Mouse (Mus musculus) adrenal gland, adult 2 months (tissue): ENCODE data around the gene Mettl26. TPM values are rescaled to one million over a fixed set of nuclear protein-coding genes. Genes with fewer than 3 reads are reported as not detected.

Experiments
- microRNA-seq, 2 experiments: library from miRNA; unstranded; fragments of <30 nt; microRNA quantifications; one replicate each; pipeline ENCODE4 v1.2.0; 2021
- polyA plus RNA-seq: library from polyadenylated mRNA; depleted of rRNA; stranded (reverse); fragments of >200 nt; gene quantifications from 2 replicates; pipeline ENCODE4 v1.2.3, GENCODE M21; 2012; rRNA removed
- total RNA-seq, 2 experiments: library from RNA; stranded (reverse); gene quantifications; 2 replicates each; pipeline ENCODE4 v1.2.3; 2021

Mettl26 gene
- total and polyA plus RNA-seq, 3 experiments: 90.9 to 350 (median 141) TPM

Small RNAs within 50 kb of the gene (microRNA-seq; reads per million reads assigned to microRNA genes)
- 1.3 to 2.1 reads per million in 2 experiments for gene Mir3082

Other genes with a start within 250 kb of the Mettl26 start
Only the 30 nearest of the 31 such genes appear.
- 1 to 10 TPM; 1.1 to 1.4 TPM for gene Gng13, start 157.9 kb upstream of the Mettl26 start, total RNA-seq
- gene Gng13, start 157.9 kb upstream of the Mettl26 start, polyA plus RNA-seq: not detected in 2 replicates
- 1 to 10 TPM; 1.8 to 2.3 TPM for gene Chtf18, start 147.7 kb upstream of the Mettl26 start, total RNA-seq
- 3.0 and 4.1 TPM in 2 replicates for gene Chtf18, start 147.7 kb upstream of the Mettl26 start, polyA plus RNA-seq
- gene Rpusd1, start 147.4 kb upstream of the Mettl26 start, total RNA-seq: 10 to 100 TPM; 10.3 to 14.6 TPM
- gene Rpusd1, start 147.4 kb upstream of the Mettl26 start, polyA plus RNA-seq: 87.7 and 100 TPM in 2 replicates
- gene Mslnl, start 139.0 kb upstream of the Mettl26 start, total RNA-seq: not detected
- gene Mslnl, start 139.0 kb upstream of the Mettl26 start, polyA plus RNA-seq: 0.18 and 0.26 TPM in 2 replicates
- gene Msln, start 120.7 kb upstream of the Mettl26 start, total RNA-seq: 10 to 100 TPM in 1 of 2 experiments, 1 to 10 TPM in 1; 6.0 to 10.3 TPM
- 4.1 and 5.2 TPM in 2 replicates for gene Msln, start 120.7 kb upstream of the Mettl26 start, polyA plus RNA-seq
- gene Narfl, start 101.3 kb upstream of the Mettl26 start, total RNA-seq: 10 to 100 TPM; 31.0 to 31.2 TPM
- gene Narfl, start 101.3 kb upstream of the Mettl26 start, polyA plus RNA-seq: 18.9 and 22.1 TPM in 2 replicates
- gene Haghl, start 89.4 kb upstream of the Mettl26 start, total RNA-seq: 10 to 100 TPM; 16.6 to 33.7 TPM
- 67.2 and 70.8 TPM in 2 replicates for gene Haghl, start 89.4 kb upstream of the Mettl26 start, polyA plus RNA-seq
- not detected for gene Ccdc78, start 88.5 kb upstream of the Mettl26 start, total RNA-seq
- 0.11 TPM in 2 replicates for gene Ccdc78, start 88.5 kb upstream of the Mettl26 start, polyA plus RNA-seq
- 10 to 100 TPM; 52.0 to 81.1 TPM for gene Fam173a, start 82.2 kb upstream of the Mettl26 start, total RNA-seq
- 125 and 146 TPM in 2 replicates for gene Fam173a, start 82.2 kb upstream of the Mettl26 start, polyA plus RNA-seq
- gene AC134908.4, start 79.4 kb upstream of the Mettl26 start, total RNA-seq: 1 to 10 TPM in 1 of 2 experiments, not detected in 1; 1.2 TPM
- 0.96 TPM in 1 of 2 replicates, not detected in the other for gene AC134908.4, start 79.4 kb upstream of the Mettl26 start, polyA plus RNA-seq
- 10 to 100 TPM; 16.8 to 33.1 TPM for gene Metrn, start 77.9 kb upstream of the Mettl26 start, total RNA-seq
- 121 and 176 TPM in 2 replicates for gene Metrn, start 77.9 kb upstream of the Mettl26 start, polyA plus RNA-seq
- 10 to 100 TPM; 26.6 to 54.4 TPM for gene Fbxl16, start 66.0 kb upstream of the Mettl26 start, total RNA-seq
- 60.7 and 90.6 TPM in 2 replicates for gene Fbxl16, start 66.0 kb upstream of the Mettl26 start, polyA plus RNA-seq
- 10 to 100 TPM; 19.1 to 20.8 TPM for gene Wdr24, start 51.4 kb upstream of the Mettl26 start, total RNA-seq
- gene Wdr24, start 51.4 kb upstream of the Mettl26 start, polyA plus RNA-seq: 29.5 and 38.3 TPM in 2 replicates
- 100 to 1,000 TPM in 1 of 2 experiments, 10 to 100 TPM in 1; 99.4 to 111 TPM for gene Jmjd8, start 46.2 kb upstream of the Mettl26 start, total RNA-seq
- 99.1 and 121 TPM in 2 replicates for gene Jmjd8, start 46.2 kb upstream of the Mettl26 start, polyA plus RNA-seq
- 100 to 1,000 TPM; 149 to 184 TPM for gene Stub1, start 41.7 kb upstream of the Mettl26 start, total RNA-seq
- gene Stub1, start 41.7 kb upstream of the Mettl26 start, polyA plus RNA-seq: 224 and 236 TPM in 2 replicates
- 10 to 100 TPM in 1 of 2 experiments, 1 to 10 TPM in 1; 9.8 to 47.1 TPM for gene Rhbdl1, start 37.8 kb upstream of the Mettl26 start, total RNA-seq
- 88.1 and 142 TPM in 2 replicates for gene Rhbdl1, start 37.8 kb upstream of the Mettl26 start, polyA plus RNA-seq
- gene Gm20683, start 33.3 kb upstream of the Mettl26 start, total RNA-seq: 10 to 100 TPM; 14.0 to 16.3 TPM
- 192 and 239 TPM in 2 replicates for gene Gm20683, start 33.3 kb upstream of the Mettl26 start, polyA plus RNA-seq
- gene Rhot2, start 30.2 kb upstream of the Mettl26 start, total RNA-seq: 100 to 1,000 TPM; 107 to 127 TPM
- 180 and 193 TPM in 2 replicates for gene Rhot2, start 30.2 kb upstream of the Mettl26 start, polyA plus RNA-seq
- gene Wdr90, start 13.6 kb upstream of the Mettl26 start, total RNA-seq: 10 to 100 TPM; 13.9 to 15.1 TPM
- 75.1 and 83.0 TPM in 2 replicates for gene Wdr90, start 13.6 kb upstream of the Mettl26 start, polyA plus RNA-seq
- gene Mcrip2, start 6.3 kb upstream of the Mettl26 start, total RNA-seq: 100 to 1,000 TPM; 302 to 466 TPM
- 1,490 and 1,757 TPM in 2 replicates for gene Mcrip2, start 6.3 kb upstream of the Mettl26 start, polyA plus RNA-seq
- 1 to 10 TPM in 1 of 2 experiments, under 1 TPM in 1; 0.52 to 2.1 TPM for gene Wfikkn1, start 5.8 kb downstream of the Mettl26 start, total RNA-seq
- 2.1 and 2.5 TPM in 2 replicates for gene Wfikkn1, start 5.8 kb downstream of the Mettl26 start, polyA plus RNA-seq
- 10 to 100 TPM; 21.1 to 27.3 TPM for gene Rab40c, start 44.7 kb downstream of the Mettl26 start, total RNA-seq
- 52.1 and 68.8 TPM in 2 replicates for gene Rab40c, start 44.7 kb downstream of the Mettl26 start, polyA plus RNA-seq
- 100 to 1,000 TPM; 105 to 121 TPM for gene Pigq, start 69.9 kb downstream of the Mettl26 start, total RNA-seq
- 160 and 187 TPM in 2 replicates for gene Pigq, start 69.9 kb downstream of the Mettl26 start, polyA plus RNA-seq
- not detected for gene Nhlrc4, start 69.9 kb downstream of the Mettl26 start, total RNA-seq
- not detected in 2 replicates for gene Nhlrc4, start 69.9 kb downstream of the Mettl26 start, polyA plus RNA-seq
- not detected for gene A930017K11Rik, start 77.5 kb downstream of the Mettl26 start, total RNA-seq
- gene A930017K11Rik, start 77.5 kb downstream of the Mettl26 start, polyA plus RNA-seq: 0.13 TPM in 1 of 2 replicates, not detected in the other
- 10 to 100 TPM; 16.3 to 18.1 TPM for gene Capn15, start 110.7 kb downstream of the Mettl26 start, total RNA-seq
- gene Capn15, start 110.7 kb downstream of the Mettl26 start, polyA plus RNA-seq: 49.0 and 51.5 TPM in 2 replicates
- gene Rab11fip3, start 194.5 kb downstream of the Mettl26 start, total RNA-seq: 10 to 100 TPM; 21.8 to 22.5 TPM
- gene Rab11fip3, start 194.5 kb downstream of the Mettl26 start, polyA plus RNA-seq: 23.8 and 30.7 TPM in 2 replicates
- gene Decr2, start 215.3 kb downstream of the Mettl26 start, total RNA-seq: 10 to 100 TPM; 24.2 to 25.2 TPM
- 8.5 and 10.2 TPM in 2 replicates for gene Decr2, start 215.3 kb downstream of the Mettl26 start, polyA plus RNA-seq
- 1 to 10 TPM; 2.5 to 5.1 TPM for gene Nme4, start 220.5 kb downstream of the Mettl26 start, total RNA-seq
- gene Nme4, start 220.5 kb downstream of the Mettl26 start, polyA plus RNA-seq: 19.4 and 23.9 TPM in 2 replicates
- gene Tmem8, start 238.2 kb downstream of the Mettl26 start, total RNA-seq: 1 to 10 TPM; 7.8 to 8.4 TPM
- 25.4 and 26.9 TPM in 2 replicates for gene Tmem8, start 238.2 kb downstream of the Mettl26 start, polyA plus RNA-seq